Mouse (Mus musculus) myocyte (in vitro differentiated cells): Measurements from ENCODE around the gene Phb2.

Source experiments
- MYOG ChIP-seq, 3 experiments: IDR thresholded peaks; one replicate each; pipeline ENCODE4 v1.6.1; 2011; ENCODE audit warnings: control low read depth in 2 of 3, low read depth in 2 of 3, mild to moderate bottlenecking in 2 of 3; ENCODE audit not compliant: insufficient read length in 2 of 3, control insufficient read depth in 1 of 3, insufficient read depth in 1 of 3
- POLR2A ChIP-seq: IDR thresholded peaks from one replicate; pipeline ENCODE4 v1.6.1; 2011; ENCODE audit warnings: low read depth, mild to moderate bottlenecking, control low read depth, moderate library complexity; ENCODE audit not compliant: insufficient read length
- SRF ChIP-seq: IDR thresholded peaks from one replicate; pipeline ENCODE4 v1.6.1; 2011; ENCODE audit warnings: low read depth; ENCODE audit not compliant: control insufficient read depth, insufficient read length
- TCF12 ChIP-seq: IDR thresholded peaks from one replicate; pipeline ENCODE4 v1.6.1; 2011; ENCODE audit warnings: mild to moderate bottlenecking, control low read depth; ENCODE audit not compliant: poor library complexity, insufficient read depth, severe bottlenecking

DNA sequence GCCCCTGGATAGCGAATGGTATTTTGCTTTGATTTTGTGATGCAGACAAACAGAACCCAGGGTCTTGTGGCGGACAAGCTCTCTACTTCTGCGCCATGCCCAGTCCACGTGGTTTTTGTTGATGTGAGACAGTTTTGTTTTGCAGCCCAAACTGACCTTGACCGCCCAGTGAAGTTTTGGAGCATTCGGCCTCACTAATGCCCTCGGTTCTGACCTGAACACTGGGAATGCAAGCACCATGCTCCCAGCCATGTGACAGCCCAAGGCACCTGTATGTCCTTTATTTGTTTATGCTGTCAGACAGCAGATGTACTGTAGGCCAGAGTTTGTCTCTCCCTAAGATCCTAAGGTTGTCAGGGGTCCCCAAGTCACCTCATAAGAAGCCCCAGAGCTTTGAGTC, 37.5 kb upstream of the Phb2 start:
- no peak for TF ChIP-seq POLR2A
- TF ChIP-seq MYOG (IDR thresholded peaks at IDR 0.05; ENCODE audit: control insufficient read depth in 1 of 3, insufficient read depth in 1 of 3, insufficient read length in 2 of 3, low read depth in 2 of 3) = no peak
- no peak for TF ChIP-seq TCF12
- no peak for TF ChIP-seq SRF
